9 mouse cellular contexts compared by ENCODE assay signal in the genomic region with DNA sequence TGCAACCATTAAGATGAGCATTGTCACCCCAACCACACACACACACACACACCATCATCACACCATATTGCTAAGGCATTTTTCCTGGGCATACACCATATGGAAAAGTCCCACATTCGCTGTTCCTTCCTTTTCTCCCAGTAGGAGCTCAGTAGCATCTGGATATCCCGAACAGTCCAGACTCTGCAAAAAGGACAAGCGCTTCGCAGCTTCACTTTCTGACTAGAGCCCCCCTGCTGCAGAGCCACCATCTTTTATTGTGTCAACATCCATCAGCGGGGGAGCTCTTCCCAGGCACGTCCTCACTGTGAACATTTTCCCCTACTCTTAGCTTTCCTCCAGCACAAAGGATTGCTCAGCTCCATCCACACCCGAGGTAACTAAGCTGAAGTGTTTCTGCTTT.
DNase-seq lines count a peak whose midpoint lies in the region; ATAC-seq and TF ChIP-seq lines count a peak whose summit lies in the region.
"Had no signal": no experiment of that assay in that cellular context is flagged by ENCODE, and none has a peak within 500 bp of the region (broad histone marks: within the 10 kb centered on the region; RNA-seq: fewer than 3 reads in every experiment).

No protein-coding gene starts in this region.

- 0 out of 2 replicates have a peak overlapping the region, but pooled peaks have one; percentile 7 for H3K4me3 ChIP-seq in forebrain, postnatal 0 days (ENCODE audit: low read depth, low read length)
- H3K4me3 ChIP-seq in limb, embryonic 15.5 days, result peak overlapping the region; percentile 8; the same call in 1 of the 2 replicates
- no peak overlapping the region for H3K4me3 ChIP-seq in heart, embryonic 12.5 days

- no peak overlapping the region for H3K9ac ChIP-seq in forebrain, postnatal 0 days
- H3K9ac ChIP-seq in limb, embryonic 15.5 days, result no peak overlapping the region
- no peak overlapping the region for H3K9ac ChIP-seq in heart, embryonic 12.5 days

- intact Hi-C loops in left cerebral cortex, postnatal 4 days (cut with DNase I), result no loop called here
- intact Hi-C loops in left cerebral cortex, postnatal 10 days (cut with DNase I), result no loop called here

- peaks cover 5% of the 10 kb centered on the region; the same call in 1 of the 2 replicates for H3K4me1 ChIP-seq in forebrain, postnatal 0 days (ENCODE audit: insufficient read depth)
- peaks cover 10% of the 10 kb centered on the region for H3K4me1 ChIP-seq in limb, embryonic 15.5 days
- H3K4me1 ChIP-seq in heart, embryonic 12.5 days (replicated peaks), result no peaks in the 10 kb centered on the region

- peak overlapping the region; percentile 34 for H3K4me2 ChIP-seq in forebrain, postnatal 0 days (ENCODE audit: low read depth)
- peak overlapping the region; percentile 28 for H3K4me2 ChIP-seq in limb, embryonic 15.5 days
- no peak overlapping the region for H3K4me2 ChIP-seq in heart, embryonic 12.5 days

- 29% methylated on average over 7 of the region's 7 CpGs for WGBS in forebrain, postnatal 0 days
- WGBS in limb, embryonic 15.5 days, result 26% methylated on average over 7 of the region's 7 CpGs
- 60% methylated on average over 7 of the region's 7 CpGs for WGBS in heart, embryonic 12.5 days

- H3K27ac ChIP-seq in forebrain, postnatal 0 days (ENCODE audit: low read depth, low read length), result no peak overlapping the region; the same call in 1 of the 2 replicates
- H3K27ac ChIP-seq in limb, embryonic 15.5 days, result peak overlapping the region; percentile 82
- no peak overlapping the region for H3K27ac ChIP-seq in heart, embryonic 12.5 days (ENCODE audit: poor library complexity, severe bottlenecking)

- no peaks in the 10 kb centered on the region for H3K36me3 ChIP-seq in forebrain, postnatal 0 days (ENCODE audit: insufficient read depth)
- H3K36me3 ChIP-seq in limb, embryonic 15.5 days, result no peaks in the 10 kb centered on the region
- H3K36me3 ChIP-seq in heart, embryonic 12.5 days, result no peaks in the 10 kb centered on the region

- TF ChIP-seq CTCF in forebrain, postnatal 0 days (IDR thresholded peaks at IDR 0.05; ENCODE audit: low read depth), result no peak

- no peaks in the 10 kb centered on the region for H3K9me3 ChIP-seq in forebrain, postnatal 0 days (ENCODE audit: low read length)
- H3K9me3 ChIP-seq in limb, embryonic 15.5 days, result no peaks in the 10 kb centered on the region
- H3K9me3 ChIP-seq in heart, embryonic 12.5 days (replicated peaks), result no peaks in the 10 kb centered on the region

- ATAC-seq in forebrain, postnatal 0 days, result peak; percentile 67
- ATAC-seq in limb, embryonic 15.5 days (ENCODE audit: insufficient number of reproducible peaks, low FRiP score, low TSS enrichment, low read depth), result 0 out of 2 replicates have a peak, but pooled peaks have one; percentile 27
- no peak for ATAC-seq in heart, embryonic 12.5 days (ENCODE audit: insufficient number of reproducible peaks, low FRiP score)

- DNase-seq in left cerebral cortex, postnatal 4 days, result peak; percentile 3
- no peak for DNase-seq in left cerebral cortex, postnatal 10 days (ENCODE audit: extremely low spot score in 1 of 2, low spot score in 2 of 2)
- DNase-seq in forebrain, postnatal 0 days, result peak; percentile 45
- DNase-seq in urinary bladder, postnatal 36 days (ENCODE audit: low spot score in 2 of 2), result no peak
- DNase-seq in lung, postnatal 36 days, result no peak
- no peak for DNase-seq in ovary, adult 18-20 months (ENCODE audit: low spot score)
- DNase-seq: kidney, adult 8-10 months had no signal

- H3K27me3 ChIP-seq in forebrain, postnatal 0 days (ENCODE audit: insufficient read depth, low read length), result no peaks in the 10 kb centered on the region
- no peaks in the 10 kb centered on the region; the same call in 1 of the 2 replicates for H3K27me3 ChIP-seq in limb, embryonic 15.5 days
- H3K27me3 ChIP-seq in heart, embryonic 12.5 days (replicated peaks), result no peaks in the 10 kb centered on the region

Comparison
In these comparisons a context has a peak if more than half of its experiments do, and no peak if none do; other contexts are left out.
1. DNase-seq: peak in left cerebral cortex, postnatal 4 days (single experiment) and forebrain, postnatal 0 days (single experiment); none in left cerebral cortex, postnatal 10 days (0 of 2), urinary bladder, postnatal 36 days (0 of 2), lung, postnatal 36 days (single experiment) and ovary, adult 18-20 months (single experiment).